Mouse (Mus musculus) retina, adult 2 months (tissue): ENCODE data around the gene AC109138.7.

Experiments used
- DNase-seq: peaks from one replicate; pipeline ENCODE4 v3.0.0-alpha.2; 2012; ENCODE audit warnings: low read depth, low spot score

Gene AC109138.7

DNA sequence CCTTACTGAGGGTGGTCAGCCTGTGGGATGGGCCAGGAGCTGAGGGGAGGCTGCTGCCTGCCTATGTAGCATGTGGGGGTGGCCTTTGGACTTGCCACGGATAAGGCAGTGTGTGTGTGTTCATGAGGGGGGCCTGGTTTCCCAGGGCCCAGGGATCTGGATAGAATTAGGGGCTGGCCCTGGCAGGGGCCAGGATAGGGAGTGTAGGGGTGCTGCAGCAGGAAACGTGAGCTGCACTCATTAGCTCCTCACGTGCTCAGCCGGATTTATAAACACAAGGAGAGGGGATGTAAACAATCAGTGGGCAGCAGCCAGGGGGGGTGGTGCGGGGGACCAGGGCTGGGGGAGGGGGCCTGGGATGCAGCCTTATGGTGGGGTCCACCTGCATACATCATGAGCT, 3.0 kb downstream of the AC109138.7 start:
- no peak for DNase-seq

DNA sequence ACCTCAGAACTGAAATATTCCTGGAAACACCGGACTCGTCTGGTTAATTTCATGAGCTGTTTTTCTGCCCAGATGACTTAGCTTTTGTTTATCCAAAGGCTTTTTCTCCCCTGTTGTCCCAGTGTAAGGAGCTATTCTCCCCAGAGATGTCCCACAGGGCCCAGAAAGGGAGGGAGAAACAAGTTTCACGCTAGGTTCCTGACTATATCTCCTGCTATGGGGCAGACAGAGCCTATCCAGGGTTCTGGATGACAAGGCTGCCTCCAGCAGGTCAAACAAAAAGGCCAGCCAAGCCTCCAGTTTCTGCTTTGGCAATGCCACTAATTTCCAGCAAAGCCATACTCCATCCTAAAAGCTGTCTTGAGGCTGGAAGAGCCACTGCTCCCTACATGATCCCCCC, 3.7 kb downstream of the AC109138.7 start:
- DNase-seq = no peak

DNA sequence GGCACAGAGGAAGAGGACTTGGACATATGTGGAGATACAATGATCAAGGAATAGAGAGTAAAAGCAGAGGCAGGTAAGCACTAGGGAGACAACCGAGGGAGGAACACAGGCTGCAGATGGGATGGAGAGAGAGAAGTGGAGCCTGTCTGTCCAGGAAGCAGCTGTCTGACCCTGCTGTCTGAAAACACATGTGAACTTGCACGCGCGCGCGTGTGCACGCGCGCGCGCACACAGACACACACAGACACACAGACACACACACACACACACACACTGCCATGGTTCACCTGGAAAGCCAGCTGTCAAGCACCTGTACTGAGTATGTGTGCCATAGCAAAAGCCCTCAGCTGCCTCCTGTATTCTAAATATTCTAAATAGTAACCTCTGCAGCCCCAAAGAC, 4.1 kb downstream of the AC109138.7 start:
- DNase-seq = no peak

GRCm38 (mm10) chr19:4218784-4219183, 4.6 kb downstream of the AC109138.7 start:
- DNase-seq = no peak

DNA sequence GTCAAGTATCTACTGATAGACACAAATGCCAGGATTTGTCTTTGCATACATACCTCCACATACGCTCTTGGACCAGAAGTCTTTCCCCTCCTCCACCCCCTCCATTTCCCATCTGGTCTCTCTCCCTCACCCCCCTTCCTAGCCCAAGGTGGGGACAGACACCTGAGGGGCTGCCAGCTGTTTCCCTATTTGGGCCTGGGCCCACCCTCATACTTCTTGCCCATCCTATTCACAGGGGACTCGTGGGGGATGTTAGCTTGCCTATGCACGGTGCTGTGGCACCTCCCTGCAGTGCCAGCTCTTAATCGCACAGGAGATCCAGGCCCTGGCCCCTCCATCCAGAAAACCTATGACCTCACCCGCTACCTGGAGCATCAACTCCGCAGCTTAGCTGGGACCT, 5.8 kb downstream of the AC109138.7 start:
- no peak for DNase-seq

GRCm38 (mm10) chr19:4220416-4220815, 6.3 kb downstream of the AC109138.7 start:
- DNase-seq = no peak

GRCm38 (mm10) chr19:4220957-4221743, 7.0 kb downstream of the AC109138.7 start:
- DNase-seq = no peak

DNA sequence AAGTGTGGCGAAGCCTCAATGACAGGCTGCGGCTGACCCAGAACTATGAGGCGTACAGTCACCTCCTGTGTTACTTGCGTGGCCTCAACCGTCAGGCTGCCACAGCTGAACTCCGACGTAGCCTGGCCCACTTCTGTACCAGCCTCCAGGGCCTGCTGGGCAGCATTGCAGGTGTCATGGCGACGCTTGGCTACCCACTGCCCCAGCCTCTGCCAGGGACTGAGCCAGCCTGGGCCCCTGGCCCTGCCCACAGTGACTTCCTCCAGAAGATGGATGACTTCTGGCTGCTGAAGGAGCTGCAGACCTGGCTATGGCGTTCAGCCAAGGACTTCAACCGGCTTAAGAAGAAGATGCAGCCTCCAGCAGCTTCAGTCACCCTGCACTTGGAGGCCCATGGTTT, 8.0 kb downstream of the AC109138.7 start:
- no peak for DNase-seq

DNA sequence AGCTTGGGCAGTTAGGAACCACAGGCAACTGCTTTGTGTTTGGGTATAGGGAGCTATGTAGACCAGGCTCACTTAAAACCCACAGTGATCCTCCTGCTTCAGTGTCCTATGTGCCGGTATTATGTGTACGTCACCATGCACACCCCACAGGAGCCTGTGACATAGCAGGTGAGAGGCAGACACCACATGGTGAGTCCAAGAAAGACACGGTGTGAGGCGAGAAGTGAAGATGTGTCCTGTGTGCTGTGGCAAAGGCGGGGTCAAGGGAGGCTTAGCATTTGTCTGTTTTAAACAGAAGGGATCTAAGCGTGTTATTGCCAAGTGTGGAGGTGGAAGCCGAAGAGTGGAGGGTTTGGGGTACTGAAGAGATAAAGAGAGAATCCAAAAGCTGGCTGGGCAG, 12.6 kb downstream of the AC109138.7 start:
- no peak for DNase-seq

- no peak for DNase-seq
These were observed 13.3 kb downstream of the AC109138.7 start for GRCm38 (mm10) chr19:4227446-4227845.

- peak; percentile 67 for DNase-seq
These were observed 13.9 kb downstream of the AC109138.7 start for GRCm38 (mm10) chr19:4227894-4228678.

GRCm38 (mm10) chr19:4228891-4229290, 14.7 kb downstream of the AC109138.7 start:
- no peak for DNase-seq

- no peak for DNase-seq
These were observed 15.4 kb downstream of the AC109138.7 start for GRCm38 (mm10) chr19:4229451-4230076.

GRCm38 (mm10) chr19:4230415-4230814, 16.3 kb downstream of the AC109138.7 start:
- DNase-seq = no peak

DNA sequence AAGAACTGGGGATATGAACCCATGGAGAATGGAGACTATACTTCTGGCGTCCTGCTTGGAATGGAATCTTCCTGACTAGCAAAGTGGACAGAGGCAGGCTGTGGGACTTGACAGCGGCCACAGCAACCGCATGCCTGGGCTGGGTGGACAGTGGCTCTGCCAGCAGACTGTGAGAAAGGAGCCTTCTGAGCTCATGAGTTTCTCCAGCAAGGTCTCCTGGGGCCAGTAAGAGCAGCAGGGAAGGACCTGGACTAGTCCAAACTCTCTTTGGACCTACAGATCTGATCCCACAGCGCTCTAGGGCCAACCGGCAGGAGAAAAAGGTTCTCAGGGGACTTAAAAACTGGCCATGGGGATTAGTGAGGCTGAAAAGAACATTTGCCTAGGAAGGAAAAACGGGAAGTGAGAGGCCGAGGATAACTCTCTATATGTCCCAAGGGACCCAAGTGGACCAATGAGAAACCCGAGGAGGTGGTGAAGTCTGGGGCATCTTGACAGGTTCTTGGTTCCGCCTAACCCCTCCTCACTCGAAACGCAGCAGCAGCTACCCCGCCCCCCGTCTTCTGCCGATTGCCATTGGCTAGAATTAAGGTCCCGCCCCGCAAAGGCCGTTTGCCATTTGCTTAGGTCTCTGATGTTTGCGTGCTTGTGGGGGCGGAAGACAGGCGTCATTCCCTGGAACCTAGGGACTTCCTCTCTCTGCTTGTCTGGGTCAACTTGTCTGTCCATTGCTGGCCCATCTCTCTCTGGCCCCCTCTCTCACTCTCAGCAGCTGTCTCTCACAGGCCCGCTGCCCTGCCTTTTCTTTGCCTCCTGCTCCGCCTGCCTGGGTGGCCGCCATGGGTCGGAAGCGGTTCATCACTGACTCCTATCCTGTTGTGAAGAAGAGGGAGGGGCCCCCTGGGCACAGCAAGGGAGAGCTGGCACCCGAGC, 17.4 kb downstream of the AC109138.7 start, which contains the start of gene Pold4:
Pold4 (plus strand) TSS at position 647 of the 933 bp plus-strand sequence.
- DNase-seq = peak; percentile 68

- no peak for DNase-seq
These were observed 18.0 kb downstream of the AC109138.7 start for GRCm38 (mm10) chr19:4232186-4232572.

DNA sequence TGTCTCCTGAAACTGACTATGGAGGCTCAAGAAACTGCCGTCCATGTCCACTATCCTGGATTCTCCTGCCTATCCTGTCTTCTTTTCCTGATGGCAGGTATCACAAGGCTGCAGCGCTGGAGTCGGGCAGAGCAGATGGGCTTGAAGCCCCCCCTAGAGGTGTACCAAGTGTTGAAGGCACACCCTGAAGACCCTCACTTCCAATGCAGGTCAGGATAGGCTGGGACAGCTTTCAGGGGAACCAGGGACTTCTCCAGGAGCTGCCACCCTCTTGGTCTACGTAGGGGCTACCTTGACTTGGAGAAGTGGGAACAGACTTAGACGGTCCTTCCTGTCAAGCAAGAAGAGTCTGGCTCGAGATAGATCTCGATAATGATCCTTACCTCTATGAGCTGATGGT, 18.5 kb downstream of the AC109138.7 start:
- no peak for DNase-seq

GRCm38 (mm10) chr19:4234548-4234947, 20.4 kb downstream of the AC109138.7 start:
- no peak for DNase-seq

DNA sequence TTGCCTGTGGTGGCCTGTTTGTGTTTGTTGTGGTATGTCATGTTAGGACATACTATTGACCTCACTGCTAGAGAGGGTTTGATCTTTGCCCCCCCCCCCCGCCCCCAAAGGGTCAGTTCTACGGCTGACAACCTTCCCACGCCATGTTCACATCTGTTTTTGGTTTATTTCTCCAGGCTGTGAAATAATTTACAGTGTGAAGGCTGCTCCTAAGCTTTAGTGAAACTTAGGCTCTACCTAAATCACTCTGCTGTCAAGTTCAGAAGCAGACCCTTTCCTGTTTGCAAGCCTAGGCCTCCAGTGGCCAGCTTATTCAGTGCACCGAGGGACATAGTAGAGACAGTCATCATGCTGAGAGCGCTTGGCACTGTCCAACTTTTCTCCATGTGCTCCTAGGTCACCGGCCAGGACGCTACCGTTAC, 26.1 kb downstream of the AC109138.7 start:
- no peak for DNase-seq

DNA sequence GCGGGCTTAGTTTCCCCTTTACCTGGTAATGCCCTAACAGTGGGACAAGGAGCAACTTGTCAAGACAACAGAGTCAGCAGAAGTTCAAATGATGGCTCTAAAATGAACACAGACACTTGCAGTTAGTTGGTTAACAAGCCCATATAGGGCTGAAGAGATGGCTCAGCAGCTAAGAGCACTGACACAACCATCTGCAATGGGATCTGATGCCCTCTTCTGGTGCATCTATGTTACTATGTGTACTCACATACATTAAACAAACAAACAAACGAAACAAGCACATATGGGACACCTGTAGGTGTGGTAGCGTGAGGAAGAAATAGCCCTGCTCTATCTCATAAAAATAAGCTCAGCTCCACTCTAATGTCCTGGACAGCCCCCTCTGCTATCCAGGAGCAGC, 28.3 kb downstream of the AC109138.7 start:
- no peak for DNase-seq

DNA sequence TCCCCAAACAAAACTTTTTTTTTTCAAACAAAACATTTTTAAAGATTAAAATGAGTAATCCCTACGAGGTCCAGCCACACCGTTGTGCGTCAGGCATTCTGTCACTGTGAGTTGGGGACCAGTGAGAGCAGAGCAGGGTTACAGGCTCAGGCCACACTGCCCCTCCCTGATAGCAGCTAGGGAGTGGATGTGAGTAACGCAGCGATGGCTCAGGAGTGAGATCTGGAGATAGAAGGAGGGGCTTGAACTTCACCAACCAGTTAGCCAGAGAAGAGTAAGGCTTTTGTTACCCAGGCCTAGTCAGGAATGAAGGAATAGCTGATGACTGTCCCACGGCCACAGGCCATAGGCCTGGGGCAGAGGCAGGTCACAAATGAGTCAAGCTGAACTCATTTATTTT, 30.6 kb downstream of the AC109138.7 start:
- no peak for DNase-seq
